Mouse (Mus musculus): Measurements from ENCODE around the gene Grm4. TPM values are rescaled to one million over a fixed set of nuclear protein-coding genes. Genes with fewer than 3 reads are reported as not detected.

The Grm4 gene
- total and polyA plus RNA-seq, 3 experiments: 0.06 TPM; not detected in 2

GRCm38 (mm10) chr17:27377151-27377550 lies 144.1 kb downstream of the Grm4 start:
- Histone ChIP-seq H3K4me1 (ENCODE audit: control insufficient read depth in 1 of 2, insufficient read depth in 2 of 2, low read length in 2 of 2) (no peaks in the 10 kb centered on the region), H3K9me3 (replicated peaks; ENCODE audit: insufficient read depth, low read length) (no peaks in the 10 kb centered on the region), H3K27me3 (ENCODE audit: control insufficient read depth in 1 of 2, insufficient read depth in 2 of 2, low read length in 2 of 2) (no peaks in the 10 kb centered on the region), H3K4me3 (ENCODE audit: control insufficient read depth in 1 of 2, insufficient read depth in 1 of 2, low read depth in 2 of 2, low read length in 2 of 2) (no peak overlapping the region), H3K36me3 (ENCODE audit: control insufficient read depth in 1 of 2, insufficient read depth in 2 of 2, low read length in 2 of 2) (no peaks in the 10 kb centered on the region), H3K27ac (ENCODE audit: control insufficient read depth, low read depth, low read length) (no peak overlapping the region), H3K9ac (ENCODE audit: control insufficient read depth, low read depth, low read length, poor library complexity, severe bottlenecking) (no peak overlapping the region), H3K79me2 (ENCODE audit: control insufficient read depth, insufficient read depth, low read length, poor library complexity) (no peaks in the 10 kb centered on the region)
- peak; percentile 24 for DNase-seq (ENCODE audit: low read depth, low spot score)
- peak; percentile 58 for TF ChIP-seq SMC3 (IDR thresholded peaks at IDR 0.05; ENCODE audit: low read depth, low read length)
- TF ChIP-seq MAFK (IDR thresholded peaks at IDR 0.05; ENCODE audit: borderline replicate concordance, low read depth, low read length): no peak
- TF ChIP-seq CTCF (IDR thresholded peaks at IDR 0.05 in 2 of 3, conservative IDR thresholded peaks at IDR 0.05 in 1 of 3; ENCODE audit: control insufficient read depth in 1 of 3, insufficient read depth in 1 of 3, low read depth in 2 of 3, low read length in 3 of 3, poor library complexity in 1 of 3, severe bottlenecking in 1 of 3): peak; percentile 29 to 51 (median 47); a peak in 5 of 6 replicates
- TF ChIP-seq RAD21 (IDR thresholded peaks at IDR 0.05; ENCODE audit: low read depth, low read length): peak; percentile 42
- TF ChIP-seq ZNF384 (IDR thresholded peaks at IDR 0.05; ENCODE audit: low read depth, low read length): no peak
- no peak for TF ChIP-seq TBP (IDR thresholded peaks at IDR 0.05; ENCODE audit: low read depth, low read length)
- peak; percentile 43; the same call in 1 of the 2 replicates for TF ChIP-seq ZC3H11A (IDR thresholded peaks at IDR 0.05; ENCODE audit: low read depth, low read length)

GRCm38 (mm10) chr17:27375551-27375950 lies 145.7 kb downstream of the Grm4 start:
- no peak overlapping the region for H3K9ac ChIP-seq (ENCODE audit: control insufficient read depth, low read depth, low read length, poor library complexity, severe bottlenecking)
- TF ChIP-seq POLR2A (IDR thresholded peaks at IDR 0.05; ENCODE audit: control insufficient read depth in 1 of 2, insufficient read depth in 1 of 2, low read depth in 1 of 2, low read length in 2 of 2, poor library complexity in 1 of 2) (no peak), ZNF384 (IDR thresholded peaks at IDR 0.05; ENCODE audit: low read depth, low read length) (no peak), HCFC1 (IDR thresholded peaks at IDR 0.05; ENCODE audit: low read depth, low read length) (no peak), MAX (IDR thresholded peaks at IDR 0.05; ENCODE audit: low read length) (no peak), TCF12 (IDR thresholded peaks at IDR 0.05; ENCODE audit: low read depth, low read length) (no peak), JUND (IDR thresholded peaks at IDR 0.05; ENCODE audit: low read depth, low read length) (no peak), ZC3H11A (IDR thresholded peaks at IDR 0.05; ENCODE audit: low read depth, low read length) (no peak), ETS1 (IDR thresholded peaks at IDR 0.05; ENCODE audit: low read depth, low read length) (no peak), MAFK (IDR thresholded peaks at IDR 0.05; ENCODE audit: borderline replicate concordance, low read depth, low read length) (no peak), NRF1 (IDR thresholded peaks at IDR 0.05; ENCODE audit: insufficient read depth, low read depth, low read length, poor library complexity, severe bottlenecking) (no peak), GATA1 (IDR thresholded peaks at IDR 0.05; ENCODE audit: low read depth, low read length) (no peak), GABPA (IDR thresholded peaks at IDR 0.05; ENCODE audit: low read depth, low read length) (no peak), USF2 (IDR thresholded peaks at IDR 0.05; ENCODE audit: borderline replicate concordance in 1 of 2, insufficient read depth in 1 of 2, low read depth in 1 of 2, low read length in 2 of 2) (no peak), ZKSCAN1 (IDR thresholded peaks at IDR 0.05; ENCODE audit: low read depth, low read length) (no peak)
- no peaks in the 10 kb centered on the region for H3K27me3 ChIP-seq (ENCODE audit: control insufficient read depth in 1 of 2, insufficient read depth in 2 of 2, low read length in 2 of 2)
- H3K4me3 ChIP-seq (ENCODE audit: control insufficient read depth in 1 of 2, insufficient read depth in 1 of 2, low read depth in 2 of 2, low read length in 2 of 2): no peak overlapping the region
- H3K9me3 ChIP-seq (replicated peaks; ENCODE audit: insufficient read depth, low read length): no peaks in the 10 kb centered on the region
- H3K79me2 ChIP-seq (ENCODE audit: control insufficient read depth, insufficient read depth, low read length, poor library complexity): no peaks in the 10 kb centered on the region
- no peak for DNase-seq (ENCODE audit: low read depth, low spot score)
- H3K36me3 ChIP-seq (ENCODE audit: control insufficient read depth in 1 of 2, insufficient read depth in 2 of 2, low read length in 2 of 2): no peaks in the 10 kb centered on the region
- no peaks in the 10 kb centered on the region for H3K4me1 ChIP-seq (ENCODE audit: control insufficient read depth in 1 of 2, insufficient read depth in 2 of 2, low read length in 2 of 2)
- H3K27ac ChIP-seq (ENCODE audit: control insufficient read depth, low read depth, low read length): no peak overlapping the region

Other genes with a start within 250 kb of the Grm4 start
- 96.0 and 106 TPM in 2 replicates for gene Hmga1, start 35.1 kb upstream of the Grm4 start, total RNA-seq (2012; rRNA removed)
- gene Hmga1, start 35.1 kb upstream of the Grm4 start, polyA plus RNA-seq (2012; ENCODE audit: insufficient read depth in 1 of 2, insufficient read length in 2 of 2, low read depth in 1 of 2, low replicate concordance in 2 of 2, missing spikeins in 1 of 2): 100 to 1,000 TPM in 1 of 2 experiments, not detected in 1; 112 TPM
- 20.6 and 21.5 TPM in 2 replicates for gene AI413582, start 44.4 kb upstream of the Grm4 start, total RNA-seq (2012; rRNA removed)
- 10 to 100 TPM in 1 of 2 experiments, not detected in 1; 56.5 TPM for gene AI413582, start 44.4 kb upstream of the Grm4 start, polyA plus RNA-seq (2012; ENCODE audit: insufficient read depth in 1 of 2, insufficient read length in 2 of 2, low read depth in 1 of 2, low replicate concordance in 2 of 2, missing spikeins in 1 of 2)
- gene Nudt3, start 102.1 kb upstream of the Grm4 start, total RNA-seq (2012; rRNA removed): 93.8 and 96.5 TPM in 2 replicates
- 100 to 1,000 TPM in 1 of 2 experiments, 10 to 100 TPM in 1; 97.0 to 258 TPM for gene Nudt3, start 102.1 kb upstream of the Grm4 start, polyA plus RNA-seq (2012; ENCODE audit: insufficient read depth in 1 of 2, insufficient read length in 2 of 2, low read depth in 1 of 2, low replicate concordance in 2 of 2, missing spikeins in 1 of 2)
- gene RPS10-NUDT3, start 113.8 kb upstream of the Grm4 start, total RNA-seq (2012; rRNA removed): not detected in 2 replicates
- gene RPS10-NUDT3, start 113.8 kb upstream of the Grm4 start, polyA plus RNA-seq (2012; ENCODE audit: insufficient read depth in 1 of 2, insufficient read length in 2 of 2, low read depth in 1 of 2, low replicate concordance in 2 of 2, missing spikeins in 1 of 2): 10 to 100 TPM in 1 of 2 experiments, not detected in 1; 37.3 TPM
- gene Rps10, start 115.3 kb upstream of the Grm4 start, total RNA-seq (2012; rRNA removed): 3,087 and 3,166 TPM in 2 replicates
- gene Rps10, start 115.3 kb upstream of the Grm4 start, polyA plus RNA-seq (2012; ENCODE audit: insufficient read depth in 1 of 2, insufficient read length in 2 of 2, low read depth in 1 of 2, low replicate concordance in 2 of 2, missing spikeins in 1 of 2): 1,000 to 10,000 TPM; 3,057 to 3,899 TPM
- not detected in 2 replicates for gene Pacsin1, start 134.1 kb upstream of the Grm4 start, total RNA-seq (2012; rRNA removed)
- gene Pacsin1, start 134.1 kb upstream of the Grm4 start, polyA plus RNA-seq (2012; ENCODE audit: insufficient read depth in 1 of 2, insufficient read length in 2 of 2, low read depth in 1 of 2, low replicate concordance in 2 of 2, missing spikeins in 1 of 2): under 1 TPM in 1 of 2 experiments, not detected in 1; 0.17 TPM
- gene Spdef, start 207.6 kb upstream of the Grm4 start, total RNA-seq (2012; rRNA removed): not detected in 2 replicates
- under 1 TPM in 1 of 2 experiments, not detected in 1; 0.11 TPM for gene Spdef, start 207.6 kb upstream of the Grm4 start, polyA plus RNA-seq (2012; ENCODE audit: insufficient read depth in 1 of 2, insufficient read length in 2 of 2, low read depth in 1 of 2, low replicate concordance in 2 of 2, missing spikeins in 1 of 2)